Mouse (Mus musculus) G1E (cell line): ENCODE data around the gene Map1lc3a.

Experiments used
- CTCF ChIP-seq: IDR thresholded peaks from 2 replicates; pipeline ENCODE4 v1.5.1; 2012; ENCODE audit warnings: low read depth, low read length, inconsistent platforms, mixed read lengths
- GATA1 ChIP-seq: IDR thresholded peaks from 2 replicates; pipeline ENCODE4 v1.6.1; 2012; ENCODE audit warnings: borderline replicate concordance, low read length, inconsistent platforms, mixed read lengths
- GATA2 ChIP-seq: IDR thresholded peaks from 2 replicates; pipeline ENCODE4 v1.6.1; 2012; ENCODE audit warnings: low read depth, low read length, inconsistent platforms, borderline replicate concordance
- POLR2AphosphoS5 ChIP-seq: IDR thresholded peaks from 2 replicates; pipeline ENCODE4 v1.6.1; 2012; ENCODE audit warnings: low read depth, low read length, inconsistent platforms; ENCODE audit not compliant: insufficient replicate concordance
- TAL1 ChIP-seq: conservative IDR thresholded peaks from 2 replicates; pipeline ENCODE4 v1.6.1; 2012; ENCODE audit warnings: low read depth, low read length, inconsistent platforms, mixed read lengths

GRCm38 (mm10) chr2:155276621-155277175, 601 bp downstream of the Map1lc3a start:
- TF ChIP-seq CTCF (no peak), POLR2AphosphoS5 (no peak), TAL1 (no peak), GATA1 (no peak), GATA2 (no peak)
